Mouse (Mus musculus) embryo, embryonic 11.5 days (tissue): ENCODE measurements around the gene Clec3b.

Source experiments
- DNase-seq: peaks from one replicate; pipeline ENCODE4 v3.0.0-alpha.2; 2012; ENCODE audit warnings: low read depth, low spot score

Clec3b gene

GRCm38 (mm10) chr9:123153121-123153520 lies 2.4 kb downstream of the Clec3b start:
- DNase-seq: no peak

DNA sequence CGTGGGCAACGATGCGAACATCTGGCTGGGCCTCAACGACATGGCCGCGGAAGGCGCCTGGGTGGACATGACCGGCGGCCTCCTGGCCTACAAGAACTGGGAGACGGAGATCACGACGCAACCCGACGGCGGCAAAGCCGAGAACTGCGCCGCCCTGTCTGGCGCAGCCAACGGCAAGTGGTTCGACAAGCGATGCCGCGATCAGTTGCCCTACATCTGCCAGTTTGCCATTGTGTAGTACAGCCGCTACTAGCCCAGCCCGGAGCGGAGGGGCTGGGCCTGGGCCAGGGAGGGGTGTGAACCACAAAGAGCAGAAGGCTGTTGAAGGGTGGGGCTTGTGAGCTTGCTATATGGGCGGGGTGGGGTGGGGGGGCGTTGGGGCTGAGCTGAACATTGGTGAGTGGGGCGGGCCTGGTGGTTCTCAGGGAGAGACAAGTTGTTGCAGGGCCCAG lies 6.2 kb downstream of the Clec3b start:
- DNase-seq: no peak

GRCm38 (mm10) chr9:123157699-123158098 lies 7.0 kb downstream of the Clec3b start:
- no peak for DNase-seq

DNA sequence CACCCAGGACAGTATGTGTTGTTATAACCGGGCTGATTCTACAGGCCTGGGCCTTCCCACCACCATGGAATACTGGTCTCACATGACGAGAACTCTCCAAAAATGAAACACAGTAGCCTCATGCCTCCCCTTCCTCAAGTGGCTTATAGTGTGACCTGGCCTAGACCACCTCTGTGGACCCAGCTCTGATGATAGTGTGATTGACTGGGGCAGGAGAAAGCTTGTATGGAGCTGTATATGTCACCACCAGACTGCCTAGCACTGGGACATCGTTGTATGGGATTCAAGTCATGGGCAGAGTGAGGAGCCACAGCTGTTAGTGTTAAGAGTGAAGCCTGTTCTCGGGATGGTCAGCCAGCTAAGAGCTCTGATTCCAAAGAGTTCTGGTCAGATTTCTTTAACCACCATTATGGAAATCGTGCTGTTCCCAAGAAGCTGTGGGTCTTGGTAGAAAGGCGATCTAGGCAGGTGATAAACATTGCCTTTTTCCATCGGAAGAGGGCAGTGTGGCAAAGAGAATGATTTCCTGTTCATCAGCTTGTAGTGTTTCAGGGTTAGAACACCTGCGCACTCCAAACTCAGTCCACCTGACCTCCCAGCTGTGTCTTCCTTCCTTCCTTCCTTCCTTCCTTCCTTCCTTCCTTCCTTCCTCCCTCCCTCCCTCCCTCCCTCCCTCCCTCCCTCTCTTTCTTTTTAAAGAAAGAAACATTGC lies 7.5 kb downstream of the Clec3b start:
- DNase-seq: peak; percentile 22

DNA sequence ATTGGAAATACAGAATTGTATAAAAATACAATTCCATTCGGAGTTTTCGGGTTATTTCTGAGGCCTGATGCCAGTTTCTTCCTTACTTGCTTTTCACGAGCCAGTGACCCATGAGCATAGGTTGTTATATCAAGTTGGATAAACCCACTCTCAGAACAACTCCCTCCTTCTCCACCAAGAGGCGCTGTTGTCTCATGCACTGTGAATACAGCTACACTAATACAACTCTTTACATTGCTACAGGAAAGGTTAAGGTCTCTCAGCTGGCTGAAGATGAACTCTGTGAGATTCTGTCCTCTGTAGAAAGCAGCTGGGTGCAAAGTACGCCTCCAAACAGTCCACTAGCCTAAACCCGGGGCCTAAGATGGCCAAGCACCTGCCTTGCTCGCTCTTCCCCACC lies 8.6 kb downstream of the Clec3b start:
- DNase-seq: peak; percentile 43

DNA sequence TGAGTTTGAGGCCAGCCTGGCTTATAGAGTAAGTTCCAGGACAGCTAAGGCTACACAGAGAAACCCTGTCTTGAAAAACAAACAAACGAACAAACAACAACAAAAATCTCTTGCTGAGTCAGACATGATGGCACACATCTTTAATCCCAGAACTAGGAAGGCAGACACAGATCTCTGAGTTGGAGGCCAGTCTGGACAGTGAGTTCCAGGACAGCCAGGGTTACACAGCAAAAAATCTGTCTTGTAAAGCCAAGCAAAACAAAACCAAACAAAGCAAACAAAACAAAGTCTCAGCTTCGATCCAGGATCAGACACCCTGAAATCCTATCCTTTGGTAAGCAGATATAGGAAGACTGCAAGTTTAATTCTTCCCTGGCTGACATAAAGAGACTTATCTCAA lies 11.0 kb downstream of the Clec3b start:
- DNase-seq: no peak

- DNase-seq: no peak
These were observed 12.4 kb downstream of the Clec3b start for GRCm38 (mm10) chr9:123162985-123163694.

DNA sequence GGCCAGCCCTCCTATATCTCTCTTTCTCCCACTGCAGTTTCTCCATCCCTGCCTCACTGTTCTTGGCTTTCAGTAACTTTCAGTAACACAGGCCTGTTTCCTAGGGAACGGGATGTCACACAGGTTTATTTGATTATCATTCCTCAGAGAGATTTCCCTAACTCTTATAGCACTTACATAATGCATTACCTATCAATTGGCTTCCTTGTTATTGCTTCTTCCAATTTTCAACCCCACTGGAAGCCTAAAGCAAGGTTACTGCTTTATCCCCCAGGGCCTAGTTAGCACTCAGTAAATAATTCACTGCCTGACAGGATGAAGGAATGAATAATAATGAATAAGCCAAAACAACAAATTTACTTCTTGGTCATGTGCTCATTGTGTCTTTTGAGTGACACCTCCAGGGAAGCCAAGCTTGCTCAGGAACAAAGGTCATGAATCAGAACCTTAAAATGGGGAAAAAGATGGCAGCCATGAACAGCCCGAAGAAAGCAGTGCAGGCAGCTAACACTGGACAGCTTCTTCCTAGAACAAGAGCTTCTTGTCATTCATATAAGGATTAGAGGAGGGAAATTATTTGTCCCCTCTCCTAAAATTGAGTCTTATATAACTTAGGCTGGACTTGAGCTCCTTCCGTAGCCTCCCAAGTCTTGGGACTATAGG lies 15.2 kb downstream of the Clec3b start:
- no peak for DNase-seq

- no peak for DNase-seq
These were observed 23.0 kb downstream of the Clec3b start for GRCm38 (mm10) chr9:123173760-123174159.

DNA sequence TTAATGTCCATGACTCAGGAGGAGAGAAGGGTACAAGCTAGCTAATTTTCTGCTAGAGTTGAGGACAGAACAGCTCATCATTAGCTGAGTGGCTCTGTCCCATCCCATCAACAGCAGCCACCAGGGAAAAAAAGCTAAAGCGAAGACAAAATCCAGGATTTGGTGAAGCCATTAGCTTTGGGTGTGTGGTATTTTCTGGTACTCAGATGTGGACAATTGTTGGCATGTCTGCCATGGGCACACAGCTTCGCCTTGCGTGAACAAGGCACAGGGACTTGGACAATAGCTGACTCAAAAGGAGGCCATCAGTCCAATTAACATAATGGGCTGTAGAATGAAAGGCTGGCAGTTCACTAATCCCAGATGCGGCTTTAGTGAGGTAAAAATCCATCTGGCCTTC lies 23.6 kb downstream of the Clec3b start:
- no peak for DNase-seq

DNA sequence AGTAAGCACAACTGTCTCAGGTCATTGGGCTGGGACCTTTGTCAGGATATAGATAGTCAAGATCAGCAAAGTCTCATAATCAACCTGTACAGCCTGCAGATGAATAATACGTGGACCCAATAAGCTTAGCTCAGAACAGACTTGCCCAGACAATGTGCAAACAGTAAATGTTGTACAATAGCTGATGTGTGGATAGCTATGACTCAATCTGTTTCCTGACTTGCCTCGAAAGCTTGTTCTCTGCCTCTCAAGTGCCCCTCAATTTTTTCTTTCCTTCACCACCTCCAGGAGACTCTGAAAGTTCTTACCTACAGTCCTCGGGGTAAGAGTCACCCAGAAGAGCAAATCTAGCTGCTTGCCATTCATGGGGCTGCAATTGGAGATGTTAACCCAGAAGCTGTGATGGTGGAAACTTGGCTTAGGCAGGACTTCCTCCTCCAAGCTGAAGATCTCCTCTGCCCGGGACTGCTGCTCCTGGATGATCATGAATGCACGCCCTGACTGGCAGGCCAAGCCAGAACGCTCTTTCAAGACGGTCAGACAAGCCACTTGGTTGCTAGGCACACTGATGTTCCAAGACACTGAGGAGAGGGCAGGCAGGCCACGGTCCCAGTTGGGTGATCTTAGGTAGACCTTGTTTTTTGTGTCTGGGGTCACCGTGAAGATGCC lies 26.8 kb downstream of the Clec3b start:
- no peak for DNase-seq

GRCm38 (mm10) chr9:123180003-123180402 lies 29.3 kb downstream of the Clec3b start:
- no peak for DNase-seq

GRCm38 (mm10) chr9:123183226-123183625 lies 32.5 kb downstream of the Clec3b start:
- DNase-seq: no peak

DNA sequence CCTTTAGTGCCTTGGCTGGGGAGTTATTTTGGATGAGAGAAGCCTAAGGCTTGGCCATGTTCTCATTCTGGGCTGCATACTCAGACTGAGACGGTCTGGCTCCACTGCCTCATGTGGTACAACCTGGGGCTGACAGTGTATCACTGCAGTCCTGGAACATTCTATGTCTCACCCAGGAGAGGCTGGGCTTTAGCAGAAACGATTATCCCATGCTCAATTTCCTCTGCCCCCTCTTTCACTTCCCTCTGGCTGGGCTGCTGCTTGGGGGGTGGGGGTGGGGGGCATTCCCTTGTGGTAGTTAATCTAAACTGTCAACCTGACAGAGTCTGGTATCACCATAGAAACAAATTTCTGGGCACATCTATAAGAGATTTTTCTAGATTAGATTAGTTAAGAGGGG lies 34.8 kb downstream of the Clec3b start:
- DNase-seq: no peak

DNA sequence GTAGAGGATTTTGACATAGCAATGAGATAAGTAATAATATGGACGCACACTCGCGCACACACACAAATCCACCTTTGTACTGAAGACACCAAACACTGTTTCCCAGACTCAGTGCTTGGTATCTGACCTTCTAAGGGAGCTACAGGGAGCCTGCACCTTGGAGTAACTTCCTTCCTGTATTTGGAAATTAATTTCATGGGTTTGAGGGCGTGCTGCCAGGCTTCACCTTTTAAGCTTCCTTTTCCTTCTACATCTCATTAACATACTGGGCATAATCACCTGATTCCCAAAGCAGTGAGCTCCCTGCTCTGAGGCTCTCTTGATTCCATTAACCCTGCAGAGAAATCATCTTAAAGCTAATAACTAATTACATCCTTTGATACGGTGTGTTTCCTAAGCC lies 35.4 kb downstream of the Clec3b start:
- no peak for DNase-seq

DNA sequence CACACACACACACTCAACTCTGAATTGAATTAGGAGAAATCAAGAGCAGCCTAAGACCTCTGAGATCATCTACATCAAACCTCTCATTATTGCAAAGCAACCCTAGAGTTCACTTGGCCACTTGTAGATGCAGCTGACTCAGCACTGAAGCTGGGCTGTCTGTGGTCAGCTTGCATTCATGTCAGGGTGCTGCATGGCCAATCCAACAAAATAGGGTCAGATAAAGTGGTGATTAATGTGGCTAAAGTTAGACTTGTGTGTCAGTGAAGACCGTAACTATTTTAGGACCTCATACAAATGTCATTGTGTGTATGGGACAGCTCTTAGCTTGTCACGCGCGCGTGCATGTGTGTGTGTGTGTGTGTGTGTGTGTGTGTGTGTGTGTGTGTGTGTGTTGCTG lies 36.8 kb downstream of the Clec3b start:
- no peak for DNase-seq

DNA sequence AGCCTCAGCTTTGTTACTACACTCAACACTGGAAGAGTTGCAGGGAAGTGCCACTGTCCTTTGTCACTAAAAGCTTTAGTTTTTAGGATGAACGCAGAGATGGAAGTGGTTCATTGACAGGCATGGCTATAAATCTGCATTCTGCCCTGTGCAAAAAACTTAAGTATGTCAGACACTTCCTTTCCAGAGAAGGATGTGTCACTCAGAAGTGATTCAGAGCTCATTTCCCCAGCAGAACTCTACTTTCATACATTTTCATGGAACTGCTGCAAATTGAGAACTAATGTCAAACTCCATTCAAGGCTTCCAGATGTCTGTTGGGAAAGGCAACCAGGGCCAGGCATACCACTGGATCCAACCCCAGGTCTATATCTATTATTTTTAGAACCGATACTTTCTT lies 37.5 kb downstream of the Clec3b start:
- no peak for DNase-seq

GRCm38 (mm10) chr9:123200116-123200515 lies 49.4 kb downstream of the Clec3b start:
- DNase-seq: no peak

GRCm38 (mm10) chr9:123206526-123206925 lies 55.8 kb downstream of the Clec3b start:
- DNase-seq: no peak

DNA sequence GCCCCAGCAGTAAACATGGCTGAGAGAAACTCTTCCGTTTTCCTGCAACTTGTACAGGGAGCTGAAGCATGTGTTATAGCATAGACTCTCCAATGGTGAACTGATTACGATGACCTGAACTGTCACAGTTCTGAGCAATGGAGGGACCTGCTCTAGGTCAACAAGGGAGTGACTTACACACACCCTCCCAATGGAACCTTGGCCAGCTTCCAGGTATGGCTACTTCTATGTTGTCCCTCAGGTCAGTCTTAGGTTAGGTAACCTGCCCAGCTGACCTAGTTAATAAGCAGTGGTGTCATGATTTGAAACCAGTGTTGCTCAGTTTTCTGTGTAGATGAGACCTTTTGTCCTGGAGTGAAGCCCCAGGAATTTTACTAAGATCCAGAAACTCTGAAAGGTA lies 56.2 kb downstream of the Clec3b start:
- DNase-seq: no peak
